Mouse (Mus musculus): ENCODE measurements around the gene Dtd1. TPM values are rescaled to one million over a fixed set of nuclear protein-coding genes. Genes with fewer than 3 reads are reported as not detected.

Gene Dtd1
- polyA plus RNA-seq, 1 experiment = 11.8 TPM

GRCm38 (mm10) chr2:144634231-144634630 lies 34.5 kb downstream of the Dtd1 start:
- TF ChIP-seq POLR2A (IDR thresholded peaks at IDR 0.05; ENCODE audit: control insufficient read depth, low read depth, low read length) (no peak), CTCF (IDR thresholded peaks at IDR 0.05; ENCODE audit: control insufficient read depth, insufficient read depth, insufficient replicate concordance, low read depth, low read length) (no peak)
- Histone ChIP-seq H3K4me3 (ENCODE audit: control insufficient read depth, low read depth, low read length) (no peak overlapping the region), H3K36me3 (ENCODE audit: control insufficient read depth, insufficient read depth, low read length) (no peaks in the 10 kb centered on the region), H3K27me3 (ENCODE audit: control insufficient read depth, insufficient read depth, low read length) (no peaks in the 10 kb centered on the region), H3K27ac (ENCODE audit: control insufficient read depth, insufficient read depth, low read depth, low read length) (no peak overlapping the region), H3K4me1 (ENCODE audit: control insufficient read depth, insufficient read depth, low read length) (no peaks in the 10 kb centered on the region)

- Histone ChIP-seq H3K27me3 (ENCODE audit: control insufficient read depth, insufficient read depth, low read length) (no peaks in the 10 kb centered on the region), H3K4me3 (ENCODE audit: control insufficient read depth, low read depth, low read length) (no peak overlapping the region), H3K4me1 (ENCODE audit: control insufficient read depth, insufficient read depth, low read length) (no peaks in the 10 kb centered on the region), H3K27ac (ENCODE audit: control insufficient read depth, insufficient read depth, low read depth, low read length) (no peak overlapping the region), H3K36me3 (ENCODE audit: control insufficient read depth, insufficient read depth, low read length) (no peaks in the 10 kb centered on the region)
- no peak for TF ChIP-seq POLR2A (IDR thresholded peaks at IDR 0.05; ENCODE audit: control insufficient read depth, low read depth, low read length)
- TF ChIP-seq CTCF (IDR thresholded peaks at IDR 0.05; ENCODE audit: control insufficient read depth, insufficient read depth, insufficient replicate concordance, low read depth, low read length) = no peak
These were observed 35.0 kb downstream of the Dtd1 start for GRCm38 (mm10) chr2:144634729-144635128.

GRCm38 (mm10) chr2:144635644-144636320 lies 36.1 kb downstream of the Dtd1 start:
- Histone ChIP-seq H3K27me3 (ENCODE audit: control insufficient read depth, insufficient read depth, low read length) (no peaks in the 10 kb centered on the region), H3K4me1 (ENCODE audit: control insufficient read depth, insufficient read depth, low read length) (no peaks in the 10 kb centered on the region), H3K36me3 (ENCODE audit: control insufficient read depth, insufficient read depth, low read length) (no peaks in the 10 kb centered on the region), H3K4me3 (ENCODE audit: control insufficient read depth, low read depth, low read length) (no peak overlapping the region), H3K27ac (ENCODE audit: control insufficient read depth, insufficient read depth, low read depth, low read length) (no peak overlapping the region)
- TF ChIP-seq POLR2A (IDR thresholded peaks at IDR 0.05; ENCODE audit: control insufficient read depth, low read depth, low read length) (no peak), CTCF (IDR thresholded peaks at IDR 0.05; ENCODE audit: control insufficient read depth, insufficient read depth, insufficient replicate concordance, low read depth, low read length) (peak; percentile 87; the same call in 1 of the 2 replicates)

- Histone ChIP-seq H3K4me3 (ENCODE audit: control insufficient read depth, low read depth, low read length) (no peak overlapping the region), H3K27ac (ENCODE audit: control insufficient read depth, insufficient read depth, low read depth, low read length) (no peak overlapping the region), H3K4me1 (ENCODE audit: control insufficient read depth, insufficient read depth, low read length) (no peaks in the 10 kb centered on the region), H3K36me3 (ENCODE audit: control insufficient read depth, insufficient read depth, low read length) (no peaks in the 10 kb centered on the region), H3K27me3 (ENCODE audit: control insufficient read depth, insufficient read depth, low read length) (no peaks in the 10 kb centered on the region)
- TF ChIP-seq POLR2A (IDR thresholded peaks at IDR 0.05; ENCODE audit: control insufficient read depth, low read depth, low read length) (no peak), CTCF (IDR thresholded peaks at IDR 0.05; ENCODE audit: control insufficient read depth, insufficient read depth, insufficient replicate concordance, low read depth, low read length) (no peak)
These were observed 37.5 kb downstream of the Dtd1 start for GRCm38 (mm10) chr2:144637204-144637603.

GRCm38 (mm10) chr2:144637671-144638395 lies 38.1 kb downstream of the Dtd1 start:
- Histone ChIP-seq H3K27me3 (ENCODE audit: control insufficient read depth, insufficient read depth, low read length) (no peaks in the 10 kb centered on the region), H3K27ac (ENCODE audit: control insufficient read depth, insufficient read depth, low read depth, low read length) (no peak overlapping the region), H3K4me3 (ENCODE audit: control insufficient read depth, low read depth, low read length) (no peak overlapping the region), H3K4me1 (ENCODE audit: control insufficient read depth, insufficient read depth, low read length) (no peaks in the 10 kb centered on the region), H3K36me3 (ENCODE audit: control insufficient read depth, insufficient read depth, low read length) (no peaks in the 10 kb centered on the region)
- TF ChIP-seq POLR2A (IDR thresholded peaks at IDR 0.05; ENCODE audit: control insufficient read depth, low read depth, low read length) (no peak), CTCF (IDR thresholded peaks at IDR 0.05; ENCODE audit: control insufficient read depth, insufficient read depth, insufficient replicate concordance, low read depth, low read length) (no peak)

GRCm38 (mm10) chr2:144638719-144639118 lies 39.0 kb downstream of the Dtd1 start:
- Histone ChIP-seq H3K27ac (ENCODE audit: control insufficient read depth, insufficient read depth, low read depth, low read length) (no peak overlapping the region), H3K4me3 (ENCODE audit: control insufficient read depth, low read depth, low read length) (no peak overlapping the region), H3K36me3 (ENCODE audit: control insufficient read depth, insufficient read depth, low read length) (no peaks in the 10 kb centered on the region), H3K27me3 (ENCODE audit: control insufficient read depth, insufficient read depth, low read length) (no peaks in the 10 kb centered on the region), H3K4me1 (ENCODE audit: control insufficient read depth, insufficient read depth, low read length) (no peaks in the 10 kb centered on the region)
- TF ChIP-seq CTCF (IDR thresholded peaks at IDR 0.05; ENCODE audit: control insufficient read depth, insufficient read depth, insufficient replicate concordance, low read depth, low read length) (peak; percentile 29; the same call in 1 of the 2 replicates), POLR2A (IDR thresholded peaks at IDR 0.05; ENCODE audit: control insufficient read depth, low read depth, low read length) (no peak)

- H3K4me1 ChIP-seq (ENCODE audit: control insufficient read depth, insufficient read depth, low read length) = no peaks in the 10 kb centered on the region
- no peaks in the 10 kb centered on the region for H3K36me3 ChIP-seq (ENCODE audit: control insufficient read depth, insufficient read depth, low read length)
- H3K27me3 ChIP-seq (ENCODE audit: control insufficient read depth, insufficient read depth, low read length) = no peaks in the 10 kb centered on the region
- TF ChIP-seq CTCF (IDR thresholded peaks at IDR 0.05; ENCODE audit: control insufficient read depth, insufficient read depth, insufficient replicate concordance, low read depth, low read length) = no peak
- TF ChIP-seq POLR2A (IDR thresholded peaks at IDR 0.05; ENCODE audit: control insufficient read depth, low read depth, low read length) = no peak
- no peak overlapping the region for H3K4me3 ChIP-seq (ENCODE audit: control insufficient read depth, low read depth, low read length)
- no peak overlapping the region for H3K27ac ChIP-seq (ENCODE audit: control insufficient read depth, insufficient read depth, low read depth, low read length)
These were observed 40.4 kb downstream of the Dtd1 start for GRCm38 (mm10) chr2:144640101-144640500.

Data from testis, adult 2 months (tissue).